Mouse (Mus musculus): Measurements from ENCODE around the gene Ece2. TPM values are rescaled to one million over a fixed set of nuclear protein-coding genes. Genes with fewer than 3 reads are reported as not detected.
A peak's percentile ranks its signal among the peaks of the same experiment; 100 is the strongest.
"Not testable (repeated sequence)": the region's sequence is repeated elsewhere in the genome, so short reads cannot be mapped to it uniquely, and the experiment has no call there.

Gene Ece2
- total RNA-seq, 2 experiments from 2014 or later = 0.13 to 0.32 TPM

DNA sequence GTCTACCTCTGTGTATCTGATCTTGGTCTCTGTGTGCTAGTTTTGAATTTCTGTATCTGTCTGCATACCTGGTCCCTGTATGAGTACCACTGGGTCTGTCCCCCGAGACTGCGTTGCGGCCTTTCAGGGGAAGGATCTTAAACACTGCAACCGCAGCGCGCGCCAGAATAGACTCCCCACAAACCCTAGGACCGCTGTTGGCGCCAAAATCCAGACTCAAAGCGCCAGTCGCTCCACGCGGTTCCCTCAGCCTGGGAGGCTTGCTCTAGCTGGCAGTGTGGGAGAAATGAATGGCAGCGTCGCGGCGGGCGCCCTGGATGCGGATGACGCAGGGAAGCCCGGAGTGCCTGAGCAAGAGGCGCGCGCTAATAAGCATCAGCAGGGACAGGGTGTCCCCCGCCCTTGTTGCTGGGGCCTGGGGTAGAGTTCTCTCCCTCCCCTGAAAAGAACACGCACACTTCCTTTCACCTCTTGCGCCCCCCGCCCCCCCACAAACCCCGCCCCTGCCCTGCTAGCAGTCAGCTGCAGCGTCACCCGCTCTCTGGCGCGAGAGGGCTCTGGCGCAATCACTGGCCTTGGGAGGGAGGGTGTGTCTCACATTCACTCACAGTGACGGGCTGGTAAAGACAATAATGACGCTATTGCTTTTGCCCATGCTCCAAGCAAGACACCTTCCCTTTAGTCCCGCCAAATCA, 7.5 kb upstream of the Ece2 start:
- peak; percentile 27 for DNase-seq

- DNase-seq = no peak
Observed at GRCm38 (mm10) chr16:20623211-20623610, 6.4 kb upstream of the Ece2 start.

- no peak for DNase-seq
Observed at GRCm38 (mm10) chr16:20628871-20629391, 697 bp upstream of the Ece2 start.

DNA sequence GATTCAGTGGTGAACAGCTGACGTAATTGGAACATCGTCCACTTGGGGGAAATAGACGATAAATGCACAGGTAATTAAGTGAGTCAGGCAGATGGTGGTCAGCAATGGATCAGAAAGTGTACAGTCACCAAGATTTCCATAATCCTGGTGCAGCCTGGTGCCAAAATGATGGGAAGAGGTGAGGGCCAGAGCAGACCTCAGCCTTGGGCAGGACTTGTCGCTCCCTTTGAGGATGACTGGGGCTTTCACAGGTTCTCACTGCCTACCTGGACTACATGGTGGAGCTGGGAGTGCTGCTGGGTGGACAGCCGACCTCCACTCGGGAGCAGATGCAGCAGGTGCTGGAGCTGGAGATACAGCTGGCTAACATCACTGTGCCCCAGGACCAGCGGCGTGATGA, 7.8 kb downstream of the Ece2 start:
- no peak for DNase-seq

- DNase-seq = no peak
Observed at GRCm38 (mm10) chr16:20638367-20638766, 8.7 kb downstream of the Ece2 start.

- DNase-seq = peak; percentile 40
Observed at GRCm38 (mm10) chr16:20642161-20642560, 12.5 kb downstream of the Ece2 start.

GRCm38 (mm10) chr16:20643911-20644310, 14.3 kb downstream of the Ece2 start:
- DNase-seq = no peak

- DNase-seq = peak; percentile 94
Observed at GRCm38 (mm10) chr16:20651076-20651946, 21.7 kb downstream of the Ece2 start, which contains the start of gene Psmd2. Gene Psmd2, plus strand, starts transcription at chr16:20651652.

GRCm38 (mm10) chr16:20651947-20652310, 22.3 kb downstream of the Ece2 start:
- no peak for DNase-seq

DNA sequence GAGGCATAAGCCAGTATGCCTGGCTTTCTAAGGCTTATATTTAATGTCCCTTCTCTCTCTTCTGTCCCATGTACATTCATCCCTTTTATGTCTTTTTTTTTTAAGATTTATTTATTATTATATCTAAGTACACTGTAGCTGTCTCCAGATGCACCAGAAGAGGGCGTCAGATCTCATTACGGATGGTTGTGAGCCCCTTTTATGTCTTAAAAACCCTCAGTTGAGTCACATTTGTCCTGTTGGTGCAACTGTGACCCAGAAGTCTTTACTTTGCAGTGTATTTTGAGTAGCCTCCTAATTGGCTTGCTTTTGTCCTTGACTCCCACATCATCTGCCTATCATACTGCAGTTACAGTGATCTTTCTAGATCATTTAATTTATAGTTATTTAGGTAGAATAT, 23.7 kb downstream of the Ece2 start:
- no peak for DNase-seq

DNA sequence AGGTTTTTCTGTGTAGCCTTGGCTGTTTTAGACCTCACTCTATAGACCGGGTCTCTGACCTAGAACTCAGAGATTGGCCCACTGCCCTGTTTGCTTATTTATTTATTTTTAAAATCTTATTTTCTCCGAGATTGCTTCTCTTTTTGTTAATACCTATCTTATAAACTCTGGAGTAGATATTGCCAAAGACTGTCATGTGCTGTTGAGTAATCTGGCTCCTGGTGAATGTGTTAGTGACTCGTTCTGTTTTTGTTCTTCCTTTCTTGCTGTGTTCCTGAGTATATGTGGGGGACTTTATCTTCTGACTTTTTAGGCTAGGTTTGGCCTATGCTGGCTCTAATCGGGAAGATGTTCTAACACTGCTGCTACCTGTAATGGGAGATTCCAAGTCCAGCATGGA, 28.0 kb downstream of the Ece2 start:
- no peak for DNase-seq

- not testable (repeated sequence) for DNase-seq
Observed at GRCm38 (mm10) chr16:20668013-20668412, 38.4 kb downstream of the Ece2 start, which contains the start of gene Eif4g1. Gene Eif4g1, plus strand, starts transcription at chr16:20668313.

DNA sequence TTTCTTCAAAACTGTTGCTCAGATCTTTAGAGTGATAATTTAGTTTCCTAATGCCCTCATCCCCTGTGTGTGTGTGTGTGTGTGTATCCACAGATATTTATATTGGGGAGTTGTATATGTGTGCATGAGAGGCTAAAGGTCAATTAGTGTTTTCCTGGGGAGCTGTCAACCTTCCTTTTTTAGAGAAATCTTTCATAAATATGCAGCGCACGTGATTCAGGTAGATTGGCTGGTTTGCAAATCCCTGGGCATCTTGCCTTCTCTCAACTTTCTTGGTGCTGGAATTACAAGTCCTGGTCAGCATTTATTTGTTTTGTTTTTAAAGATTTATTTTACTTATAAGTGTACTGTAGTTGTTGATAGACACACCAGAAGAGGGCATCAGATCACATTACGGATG, 40.7 kb downstream of the Ece2 start:
- no peak for DNase-seq

GRCm38 (mm10) chr16:20671886-20672285, 42.3 kb downstream of the Ece2 start:
- DNase-seq = no peak

DNA sequence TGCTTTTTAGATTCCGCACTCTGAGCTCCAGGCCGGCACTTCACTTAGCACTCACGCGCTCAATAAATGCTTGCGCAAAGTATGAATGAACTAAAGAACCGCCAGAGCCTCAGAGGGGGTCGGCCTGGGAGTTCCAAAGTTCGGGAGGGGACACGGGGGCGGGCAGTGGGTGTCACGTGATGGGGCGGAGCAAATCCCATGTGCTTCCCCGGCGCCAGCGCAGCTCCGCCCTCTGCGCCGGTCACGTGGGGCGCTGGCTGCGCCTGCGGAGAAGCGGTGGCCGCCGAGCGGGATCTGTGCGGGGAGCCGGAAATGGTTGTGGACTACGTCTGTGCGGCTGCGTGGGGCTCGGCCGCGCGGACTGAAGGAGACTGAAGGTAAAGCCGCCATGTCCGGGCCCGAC, 42.9 kb downstream of the Ece2 start:
- peak; percentile 96 for DNase-seq

GRCm38 (mm10) chr16:20672965-20673705, 43.5 kb downstream of the Ece2 start:
- DNase-seq = peak; percentile 77

DNA sequence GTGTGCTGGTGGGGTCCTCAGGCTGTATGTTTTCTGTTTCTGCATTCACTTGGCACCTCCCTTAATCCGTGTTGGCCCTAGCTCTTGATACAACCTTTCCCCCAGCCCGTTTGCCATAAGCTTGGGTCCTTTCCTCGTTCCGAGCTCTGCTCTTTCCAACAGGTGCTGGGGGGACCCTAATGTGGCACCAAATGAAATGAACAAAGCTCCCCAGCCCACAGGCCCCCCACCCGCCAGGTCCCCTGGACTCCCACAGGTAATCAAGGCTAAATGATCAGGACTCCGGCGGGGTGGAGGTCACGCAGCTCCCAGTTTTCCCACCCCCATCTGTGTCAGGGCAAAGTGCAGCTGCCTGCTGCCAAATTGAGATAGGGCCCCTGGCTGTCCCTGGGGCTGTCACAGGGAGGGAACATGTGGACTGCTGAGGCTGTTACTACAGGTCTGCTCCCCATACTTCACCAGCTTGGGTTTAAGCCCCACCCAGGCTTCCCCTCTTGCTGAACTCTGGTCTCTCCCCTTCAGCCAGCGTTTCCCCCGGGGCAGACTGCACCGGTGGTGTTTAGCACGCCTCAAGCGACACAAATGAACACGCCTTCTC, 44.2 kb downstream of the Ece2 start:
- peak; percentile 41 for DNase-seq

GRCm38 (mm10) chr16:20675213-20675612, 45.6 kb downstream of the Ece2 start:
- DNase-seq = no peak

DNA sequence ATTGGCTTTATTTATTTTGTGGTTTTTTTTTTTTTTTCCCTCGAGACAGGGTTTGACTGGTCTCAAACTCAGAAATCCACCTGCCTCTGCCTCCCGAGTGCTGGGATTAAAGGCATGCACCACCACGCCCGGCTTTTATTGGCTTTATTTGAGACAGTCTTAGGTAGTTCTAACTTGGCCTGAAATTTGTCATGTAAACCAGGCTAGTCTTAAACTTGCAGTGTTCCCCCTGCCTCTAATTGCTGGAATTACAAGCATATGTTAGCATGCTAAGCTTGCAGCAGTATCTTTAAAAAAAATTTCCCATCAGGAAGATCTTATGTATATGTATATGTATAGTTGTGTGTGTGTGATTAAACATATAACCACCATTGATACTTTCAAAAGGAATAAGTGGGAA, 47.1 kb downstream of the Ece2 start:
- no peak for DNase-seq

- no peak for DNase-seq
Observed at GRCm38 (mm10) chr16:20677380-20677779, 47.8 kb downstream of the Ece2 start.

- DNase-seq = peak; percentile 90
Observed at GRCm38 (mm10) chr16:20677974-20678675, 48.5 kb downstream of the Ece2 start.
